Mouse (Mus musculus): ENCODE results near the gene Kcna6. TPM values are rescaled to one million over a fixed set of nuclear protein-coding genes. Genes with fewer than 3 reads are reported as not detected.

The Kcna6 gene
- polyA plus RNA-seq, 1 experiment, result 0.01 TPM

DNA sequence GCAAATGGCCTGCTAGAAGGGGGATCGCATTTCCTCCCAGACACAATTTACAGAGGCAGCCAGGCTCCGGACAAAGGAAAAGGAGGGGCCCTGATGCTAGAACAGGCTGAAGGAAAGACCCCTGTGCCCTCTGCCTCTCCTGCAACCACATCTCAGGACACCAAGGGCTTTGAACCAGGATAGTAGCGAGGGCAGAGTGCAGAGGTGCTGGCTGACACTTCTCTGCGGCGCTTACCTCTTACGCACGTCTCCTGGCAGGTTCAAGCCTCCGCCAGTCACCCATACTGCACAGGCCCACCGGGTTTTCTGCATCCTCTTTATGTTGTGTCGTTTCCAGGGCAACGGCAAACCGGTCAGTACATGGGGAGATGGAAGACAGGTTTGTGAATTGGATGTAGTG lies 12.0 kb upstream of the Kcna6 start:
- Histone ChIP-seq H3K4me3 (ENCODE audit: insufficient read depth, poor library complexity, severe bottlenecking) (no peak overlapping the region), H3K79me3 (ENCODE audit: low read depth) (no peaks in the 10 kb centered on the region), H3K79me2 (ENCODE audit: control insufficient read depth, insufficient read depth) (no peaks in the 10 kb centered on the region), H3K27me3 (ENCODE audit: control insufficient read depth, insufficient read depth, insufficient read length) (peaks cover 11% of the 10 kb centered on the region), H3ac (ENCODE audit: control insufficient read depth, insufficient read length, low read depth) (no peak overlapping the region), H3K36me3 (ENCODE audit: control insufficient read depth, insufficient read depth) (no peaks in the 10 kb centered on the region)
- TF ChIP-seq FOSL1 (IDR thresholded peaks at IDR 0.05; ENCODE audit: insufficient read depth, low read length, poor library complexity, severe bottlenecking) (no peak), MYOG (IDR thresholded peaks at IDR 0.05; ENCODE audit: control insufficient read depth, extremely low read depth, insufficient read length) (no peak), CTCF (IDR thresholded peaks at IDR 0.05; ENCODE audit: control insufficient read depth, insufficient read depth, insufficient read length) (no peak), MAX (IDR thresholded peaks at IDR 0.05) (no peak), MYOD1 (IDR thresholded peaks at IDR 0.05; ENCODE audit: control insufficient read depth, insufficient read length, low read depth) (no peak), USF1 (IDR thresholded peaks at IDR 0.05; ENCODE audit: low read depth) (no peak), CEBPB (IDR thresholded peaks at IDR 0.05; ENCODE audit: low read depth) (no peak)

DNA sequence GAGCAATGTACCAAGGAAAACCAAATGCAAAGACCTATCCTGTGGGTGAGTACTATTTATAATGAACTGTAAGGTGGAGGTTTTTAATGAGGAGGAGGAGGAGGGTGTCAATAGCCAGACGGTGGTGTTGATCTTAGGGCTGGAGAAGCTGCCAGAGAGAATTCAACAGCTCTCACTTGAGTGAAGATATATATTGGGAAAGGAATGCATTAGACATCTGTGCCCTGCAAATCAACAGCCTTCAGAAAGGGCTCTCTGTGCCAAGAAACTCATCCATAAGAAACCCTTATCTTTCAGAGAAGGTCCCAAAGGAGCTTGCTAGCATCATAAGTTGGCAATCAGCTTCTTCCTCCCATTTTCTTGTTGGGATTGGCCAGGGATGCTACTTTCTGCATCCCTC lies 5.4 kb upstream of the Kcna6 start:
- H3ac ChIP-seq (ENCODE audit: control insufficient read depth, insufficient read length, low read depth), result no peak overlapping the region
- no peaks in the 10 kb centered on the region for H3K79me2 ChIP-seq (ENCODE audit: control insufficient read depth, insufficient read depth)
- H3K36me3 ChIP-seq (ENCODE audit: control insufficient read depth, insufficient read depth), result no peaks in the 10 kb centered on the region
- no peak for TF ChIP-seq FOSL1 (IDR thresholded peaks at IDR 0.05; ENCODE audit: insufficient read depth, low read length, poor library complexity, severe bottlenecking)
- TF ChIP-seq CEBPB (IDR thresholded peaks at IDR 0.05; ENCODE audit: low read depth), result no peak
- no peak for TF ChIP-seq MYOD1 (IDR thresholded peaks at IDR 0.05; ENCODE audit: control insufficient read depth, insufficient read length, low read depth)
- TF ChIP-seq USF1 (IDR thresholded peaks at IDR 0.05; ENCODE audit: low read depth), result no peak
- no peak for TF ChIP-seq MAX (IDR thresholded peaks at IDR 0.05)
- TF ChIP-seq CTCF (IDR thresholded peaks at IDR 0.05; ENCODE audit: control insufficient read depth, insufficient read depth, insufficient read length), result no peak
- no peak for TF ChIP-seq MYOG (IDR thresholded peaks at IDR 0.05; ENCODE audit: control insufficient read depth, extremely low read depth, insufficient read length)
- peaks cover 12% of the 10 kb centered on the region for H3K27me3 ChIP-seq (ENCODE audit: control insufficient read depth, insufficient read depth, insufficient read length)
- H3K79me3 ChIP-seq (ENCODE audit: low read depth), result no peaks in the 10 kb centered on the region
- no peak overlapping the region for H3K4me3 ChIP-seq (ENCODE audit: insufficient read depth, poor library complexity, severe bottlenecking)

DNA sequence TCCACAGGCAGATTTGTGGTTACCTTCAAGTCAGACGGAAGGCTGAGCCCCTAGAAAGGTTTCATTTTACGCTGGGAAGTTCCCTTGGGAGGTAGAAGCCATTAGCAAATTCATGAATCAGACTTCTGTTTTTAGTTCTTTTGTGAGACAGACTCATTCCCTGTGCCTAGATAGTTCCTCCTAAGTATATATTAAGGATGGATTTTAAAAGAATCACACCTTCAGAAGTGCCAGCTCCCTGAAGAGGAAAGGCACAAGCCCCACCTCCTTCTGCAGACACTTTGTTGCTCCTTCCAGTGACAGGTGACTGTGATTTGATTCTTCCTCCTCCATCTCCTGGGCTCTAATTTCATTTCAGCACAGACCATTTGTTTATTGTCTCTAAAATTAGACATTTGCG lies 2.1 kb upstream of the Kcna6 start:
- Histone ChIP-seq H3ac (ENCODE audit: control insufficient read depth, insufficient read length, low read depth) (no peak overlapping the region), H3K27me3 (ENCODE audit: control insufficient read depth, insufficient read depth, insufficient read length) (peaks cover 39% of the 10 kb centered on the region), H3K79me2 (ENCODE audit: control insufficient read depth, insufficient read depth) (no peaks in the 10 kb centered on the region), H3K79me3 (ENCODE audit: low read depth) (no peaks in the 10 kb centered on the region), H3K36me3 (ENCODE audit: control insufficient read depth, insufficient read depth) (no peaks in the 10 kb centered on the region), H3K4me3 (ENCODE audit: insufficient read depth, poor library complexity, severe bottlenecking) (no peak overlapping the region)
- TF ChIP-seq USF1 (IDR thresholded peaks at IDR 0.05; ENCODE audit: low read depth) (no peak), FOSL1 (IDR thresholded peaks at IDR 0.05; ENCODE audit: insufficient read depth, low read length, poor library complexity, severe bottlenecking) (no peak), MYOD1 (IDR thresholded peaks at IDR 0.05; ENCODE audit: control insufficient read depth, insufficient read length, low read depth) (no peak), CEBPB (IDR thresholded peaks at IDR 0.05; ENCODE audit: low read depth) (no peak), MYOG (IDR thresholded peaks at IDR 0.05; ENCODE audit: control insufficient read depth, extremely low read depth, insufficient read length) (no peak), CTCF (IDR thresholded peaks at IDR 0.05; ENCODE audit: control insufficient read depth, insufficient read depth, insufficient read length) (no peak), MAX (IDR thresholded peaks at IDR 0.05) (no peak)

DNA sequence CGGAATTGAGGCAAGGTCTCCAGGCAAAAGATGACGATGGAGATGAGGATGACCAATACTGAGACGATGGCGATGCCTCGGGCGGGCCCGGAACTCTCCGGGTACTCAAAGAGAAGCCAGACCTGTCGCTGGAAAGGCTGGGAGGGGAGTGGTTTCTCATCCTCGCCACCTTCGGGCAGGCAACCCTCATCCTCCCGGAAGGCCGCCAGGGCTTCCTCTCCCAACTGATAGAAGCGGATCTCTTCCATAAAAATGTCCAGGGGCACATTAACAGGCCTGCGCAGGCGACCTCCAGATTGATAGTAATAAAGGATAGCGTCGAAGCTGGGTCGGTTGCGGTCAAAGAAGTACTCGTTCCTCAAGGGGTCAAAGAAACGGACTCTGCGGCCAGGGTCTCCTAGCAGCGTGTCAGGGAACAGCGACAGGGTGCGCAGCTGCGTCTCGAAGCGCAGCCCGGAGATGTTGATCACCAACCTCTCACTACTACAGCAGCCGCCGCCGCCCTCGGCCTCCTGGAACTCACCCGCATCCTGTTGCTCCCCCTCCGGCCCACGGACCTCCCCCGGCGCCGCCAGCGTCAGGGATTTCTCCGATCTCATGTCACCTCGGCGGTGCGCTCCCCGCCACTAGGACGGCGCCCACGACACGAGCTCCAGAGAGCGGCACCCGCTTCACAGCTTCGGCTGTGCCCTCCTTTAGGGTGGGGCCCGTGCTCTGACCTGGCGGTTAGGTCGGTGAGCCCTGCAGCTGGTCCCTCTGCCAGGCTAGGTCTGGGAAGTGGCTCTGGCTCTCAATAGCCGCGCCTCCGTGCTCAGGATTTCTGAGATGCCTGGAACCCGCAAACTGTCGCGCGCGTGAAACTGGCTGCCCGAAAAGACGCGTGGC lies 906 bp downstream of the Kcna6 start:
- peaks cover 37% of the 10 kb centered on the region for H3K27me3 ChIP-seq (ENCODE audit: control insufficient read depth, insufficient read depth, insufficient read length)
- H3K4me3 ChIP-seq (ENCODE audit: insufficient read depth, poor library complexity, severe bottlenecking), result no peak overlapping the region
- no peak overlapping the region for H3ac ChIP-seq (ENCODE audit: control insufficient read depth, insufficient read length, low read depth)
- H3K36me3 ChIP-seq (ENCODE audit: control insufficient read depth, insufficient read depth), result no peaks in the 10 kb centered on the region
- no peaks in the 10 kb centered on the region for H3K79me3 ChIP-seq (ENCODE audit: low read depth)
- TF ChIP-seq FOSL1 (IDR thresholded peaks at IDR 0.05; ENCODE audit: insufficient read depth, low read length, poor library complexity, severe bottlenecking) (no peak), USF1 (IDR thresholded peaks at IDR 0.05; ENCODE audit: low read depth) (no peak), MAX (IDR thresholded peaks at IDR 0.05) (no peak), MYOG (IDR thresholded peaks at IDR 0.05; ENCODE audit: control insufficient read depth, extremely low read depth, insufficient read length) (no peak), MYOD1 (IDR thresholded peaks at IDR 0.05; ENCODE audit: control insufficient read depth, insufficient read length, low read depth) (no peak), CTCF (IDR thresholded peaks at IDR 0.05; ENCODE audit: control insufficient read depth, insufficient read depth, insufficient read length) (no peak), CEBPB (IDR thresholded peaks at IDR 0.05; ENCODE audit: low read depth) (no peak)
- H3K79me2 ChIP-seq (ENCODE audit: control insufficient read depth, insufficient read depth), result no peaks in the 10 kb centered on the region

DNA sequence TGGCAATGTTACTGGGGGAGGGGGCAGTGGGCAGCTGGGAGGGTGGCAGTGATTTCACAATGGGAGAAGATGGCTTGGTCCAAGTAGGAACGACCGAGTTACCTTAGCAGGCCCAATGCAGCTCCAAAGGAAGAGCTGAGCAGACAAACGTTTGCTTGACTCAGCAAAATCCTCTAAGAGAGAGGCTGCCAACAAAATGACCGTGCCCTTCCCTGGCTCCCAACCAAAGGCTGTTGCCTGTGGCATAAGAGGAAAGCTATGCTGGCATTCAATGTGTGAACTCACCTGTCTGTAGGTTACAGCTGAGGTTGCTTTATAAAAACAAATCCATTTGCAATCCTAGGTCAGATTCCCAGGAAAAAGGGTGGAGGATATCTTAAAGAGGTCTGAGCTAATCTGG lies 3.5 kb downstream of the Kcna6 start:
- no peak overlapping the region for H3ac ChIP-seq (ENCODE audit: control insufficient read depth, insufficient read length, low read depth)
- no peaks in the 10 kb centered on the region for H3K79me2 ChIP-seq (ENCODE audit: control insufficient read depth, insufficient read depth)
- no peak overlapping the region for H3K4me3 ChIP-seq (ENCODE audit: insufficient read depth, poor library complexity, severe bottlenecking)

More for the DNA sequence above, 3.5 kb downstream of the Kcna6 start:
- H3K27me3 ChIP-seq (ENCODE audit: control insufficient read depth, insufficient read depth, insufficient read length), result peaks cover 44% of the 10 kb centered on the region
- TF ChIP-seq USF1 (IDR thresholded peaks at IDR 0.05; ENCODE audit: low read depth), result no peak
- TF ChIP-seq FOSL1 (IDR thresholded peaks at IDR 0.05; ENCODE audit: insufficient read depth, low read length, poor library complexity, severe bottlenecking), result no peak
- TF ChIP-seq CTCF (IDR thresholded peaks at IDR 0.05; ENCODE audit: control insufficient read depth, insufficient read depth, insufficient read length), result no peak
- H3K79me3 ChIP-seq (ENCODE audit: low read depth), result no peaks in the 10 kb centered on the region
- no peaks in the 10 kb centered on the region for H3K36me3 ChIP-seq (ENCODE audit: control insufficient read depth, insufficient read depth)

Measured in C2C12 (cell line).